Mouse (Mus musculus) ES-Bruce4 (cell line): ENCODE results near the gene Mecom.

Source experiments
- CTCF ChIP-seq: IDR thresholded peaks from one replicate; pipeline ENCODE4 v1.8.1; 2011; ENCODE audit warnings: low read depth, low read length
- EP300 ChIP-seq: IDR thresholded peaks from 2 replicates; pipeline ENCODE4 v1.6.1; 2011; ENCODE audit warnings: low read depth, low read length; ENCODE audit not compliant: insufficient read depth

DNA sequence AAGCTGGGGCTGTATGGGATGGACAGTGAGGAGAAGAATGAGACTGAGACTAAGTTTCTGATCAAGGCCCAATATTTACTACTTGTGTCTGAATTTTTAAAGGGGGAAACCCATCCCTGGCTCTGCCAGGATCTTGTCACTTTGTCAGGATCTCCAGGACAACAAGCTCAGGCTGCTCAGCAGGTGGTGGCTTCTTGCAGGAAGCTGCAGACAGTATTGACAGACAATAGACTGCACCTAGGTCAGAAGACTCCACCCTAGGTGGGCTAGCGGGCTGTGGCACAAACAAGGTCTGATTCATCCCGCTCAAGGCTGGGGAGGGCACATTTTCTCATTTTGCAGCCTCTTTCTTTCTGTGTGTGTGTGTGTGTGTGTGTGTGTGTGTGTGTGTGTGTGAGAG is 25.7 kb upstream of the Mecom start:
- TF ChIP-seq CTCF (no peak), EP300 (peak; percentile 87)
